Mouse (Mus musculus): ENCODE data around the gene Astn1. TPM values are rescaled to one million over a fixed set of nuclear protein-coding genes. Genes with fewer than 3 reads are reported as not detected.

The Astn1 gene
- total and polyA plus RNA-seq, 3 experiments, result not detected

DNA sequence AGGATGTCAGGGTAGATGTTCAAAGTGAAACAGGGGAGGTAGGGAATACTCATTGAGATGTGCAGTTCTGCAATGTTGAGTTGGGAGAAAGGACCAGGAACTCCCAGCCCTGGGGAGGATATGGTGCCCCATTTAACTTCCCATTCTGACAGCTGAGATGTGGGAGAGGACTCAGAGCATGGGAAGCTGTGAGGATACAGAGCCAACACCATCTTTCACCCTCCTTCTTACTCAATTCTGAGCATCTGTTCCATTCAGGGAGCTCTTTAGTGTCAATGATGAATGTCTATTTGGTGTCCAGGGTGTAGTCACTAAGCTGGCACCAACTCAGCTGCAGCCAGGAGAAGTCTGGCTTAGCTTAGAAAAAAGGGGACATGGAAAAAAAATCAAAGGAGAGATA lies 219.7 kb downstream of the Astn1 start:
- Histone ChIP-seq H3K79me2 (ENCODE audit: control insufficient read depth, insufficient read depth, low read length, poor library complexity) (no peaks in the 10 kb centered on the region), H3K27ac (ENCODE audit: control insufficient read depth, low read depth, low read length) (no peak overlapping the region), H3K36me3 (ENCODE audit: control insufficient read depth in 1 of 2, insufficient read depth in 2 of 2, low read length in 2 of 2) (no peaks in the 10 kb centered on the region), H3K9ac (ENCODE audit: control insufficient read depth, low read depth, low read length, poor library complexity, severe bottlenecking) (no peak overlapping the region), H3K4me1 (ENCODE audit: control insufficient read depth in 1 of 2, insufficient read depth in 2 of 2, low read length in 2 of 2) (no peaks in the 10 kb centered on the region), H3K27me3 (ENCODE audit: control insufficient read depth in 1 of 2, insufficient read depth in 2 of 2, low read length in 2 of 2) (no peaks in the 10 kb centered on the region), H3K4me3 (ENCODE audit: control insufficient read depth in 1 of 2, insufficient read depth in 1 of 2, low read depth in 2 of 2, low read length in 2 of 2) (no peak overlapping the region), H3K9me3 (replicated peaks; ENCODE audit: insufficient read depth, low read length) (no peaks in the 10 kb centered on the region)
- DNase-seq (ENCODE audit: low read depth, low spot score), result no peak
- TF ChIP-seq BHLHE40 (IDR thresholded peaks at IDR 0.05; ENCODE audit: borderline replicate concordance, low read depth, low read length), result no peak
- TF ChIP-seq MYC (IDR thresholded peaks at IDR 0.05; ENCODE audit: low read depth, low read length), result no peak
- TF ChIP-seq MAFK (IDR thresholded peaks at IDR 0.05; ENCODE audit: borderline replicate concordance, low read depth, low read length), result no peak
- TF ChIP-seq RAD21 (IDR thresholded peaks at IDR 0.05; ENCODE audit: low read depth, low read length), result no peak
- no peak for TF ChIP-seq SIN3A (IDR thresholded peaks at IDR 0.05; ENCODE audit: low read length)
- no peak for TF ChIP-seq E2F4 (IDR thresholded peaks at IDR 0.05; ENCODE audit: borderline replicate concordance, low read depth, low read length)
- no peak for TF ChIP-seq NRF1 (IDR thresholded peaks at IDR 0.05; ENCODE audit: insufficient read depth, low read depth, low read length, poor library complexity, severe bottlenecking)
- no peak for TF ChIP-seq ZNF384 (IDR thresholded peaks at IDR 0.05; ENCODE audit: low read depth, low read length)
- TF ChIP-seq POLR2A (IDR thresholded peaks at IDR 0.05; ENCODE audit: control insufficient read depth in 1 of 2, insufficient read depth in 1 of 2, low read depth in 1 of 2, low read length in 2 of 2, poor library complexity in 1 of 2), result no peak
- TF ChIP-seq RCOR1 (IDR thresholded peaks at IDR 0.05; ENCODE audit: low read depth, low read length), result no peak
- no peak for TF ChIP-seq CHD1 (IDR thresholded peaks at IDR 0.05; ENCODE audit: low read depth, low read length)
- TF ChIP-seq ETS1 (IDR thresholded peaks at IDR 0.05; ENCODE audit: low read depth, low read length), result no peak
- no peak for TF ChIP-seq TCF12 (IDR thresholded peaks at IDR 0.05; ENCODE audit: low read depth, low read length)
- TF ChIP-seq ZC3H11A (IDR thresholded peaks at IDR 0.05; ENCODE audit: low read depth, low read length), result no peak
- no peak for TF ChIP-seq POLR2AphosphoS5 (IDR thresholded peaks at IDR 0.05; ENCODE audit: borderline replicate concordance, low read depth, low read length)

DNA sequence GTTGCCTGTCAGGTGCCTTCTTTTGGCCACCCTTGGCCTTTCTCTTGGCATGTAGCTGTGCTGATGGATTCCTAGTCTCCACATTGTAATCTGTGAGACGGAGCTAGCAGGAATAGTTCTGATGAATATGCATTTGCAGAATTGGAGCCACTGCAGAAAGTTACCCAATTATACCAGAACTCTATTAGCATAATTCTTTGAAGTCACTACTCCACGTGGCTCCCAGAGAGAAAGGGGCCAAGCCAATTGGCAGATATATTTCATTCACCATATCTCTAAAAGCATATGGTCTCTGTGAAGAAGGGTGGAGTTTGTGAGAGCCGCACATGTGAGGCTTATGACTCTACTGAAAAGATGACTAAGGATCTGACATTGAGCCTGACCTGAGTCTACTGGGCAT lies 226.8 kb downstream of the Astn1 start:
- H3K4me1 ChIP-seq (ENCODE audit: control insufficient read depth in 1 of 2, insufficient read depth in 2 of 2, low read length in 2 of 2), result no peaks in the 10 kb centered on the region
- H3K79me2 ChIP-seq (ENCODE audit: control insufficient read depth, insufficient read depth, low read length, poor library complexity), result no peaks in the 10 kb centered on the region
- no peak overlapping the region for H3K27ac ChIP-seq (ENCODE audit: control insufficient read depth, low read depth, low read length)
- H3K36me3 ChIP-seq (ENCODE audit: control insufficient read depth in 1 of 2, insufficient read depth in 2 of 2, low read length in 2 of 2), result no peaks in the 10 kb centered on the region
- H3K9ac ChIP-seq (ENCODE audit: control insufficient read depth, low read depth, low read length, poor library complexity, severe bottlenecking), result no peak overlapping the region
- no peak for TF ChIP-seq POLR2A (IDR thresholded peaks at IDR 0.05; ENCODE audit: control insufficient read depth in 1 of 2, insufficient read depth in 1 of 2, low read depth in 1 of 2, low read length in 2 of 2, poor library complexity in 1 of 2)
- TF ChIP-seq USF1 (IDR thresholded peaks at IDR 0.05; ENCODE audit: low read depth, low read length), result no peak
- no peak for TF ChIP-seq CTCF (IDR thresholded peaks at IDR 0.05 in 2 of 3, conservative IDR thresholded peaks at IDR 0.05 in 1 of 3; ENCODE audit: control insufficient read depth in 1 of 3, insufficient read depth in 1 of 3, low read depth in 2 of 3, low read length in 3 of 3, poor library complexity in 1 of 3, severe bottlenecking in 1 of 3)
- TF ChIP-seq MYC (IDR thresholded peaks at IDR 0.05; ENCODE audit: low read depth, low read length), result no peak
- no peak for TF ChIP-seq CHD2 (IDR thresholded peaks at IDR 0.05; ENCODE audit: low read length)
- no peak for TF ChIP-seq SIN3A (IDR thresholded peaks at IDR 0.05; ENCODE audit: low read length)
- no peak for TF ChIP-seq ETS1 (IDR thresholded peaks at IDR 0.05; ENCODE audit: low read depth, low read length)
- no peak for TF ChIP-seq GABPA (IDR thresholded peaks at IDR 0.05; ENCODE audit: low read depth, low read length)
- no peaks in the 10 kb centered on the region for H3K27me3 ChIP-seq (ENCODE audit: control insufficient read depth in 1 of 2, insufficient read depth in 2 of 2, low read length in 2 of 2)
- H3K9me3 ChIP-seq (replicated peaks; ENCODE audit: insufficient read depth, low read length), result no peaks in the 10 kb centered on the region
- H3K4me3 ChIP-seq (ENCODE audit: control insufficient read depth in 1 of 2, insufficient read depth in 1 of 2, low read depth in 2 of 2, low read length in 2 of 2), result no peak overlapping the region
- DNase-seq (ENCODE audit: low read depth, low spot score), result no peak

All from MEL (cell line).